Mouse (Mus musculus): ENCODE measurements around the gene Flot1.

Flot1 gene

GRCm38 (mm10) chr17:35810900-35811648 is 12.0 kb upstream of the Flot1 start:
- no peak for DNase-seq (ENCODE audit: low read depth)

DNA sequence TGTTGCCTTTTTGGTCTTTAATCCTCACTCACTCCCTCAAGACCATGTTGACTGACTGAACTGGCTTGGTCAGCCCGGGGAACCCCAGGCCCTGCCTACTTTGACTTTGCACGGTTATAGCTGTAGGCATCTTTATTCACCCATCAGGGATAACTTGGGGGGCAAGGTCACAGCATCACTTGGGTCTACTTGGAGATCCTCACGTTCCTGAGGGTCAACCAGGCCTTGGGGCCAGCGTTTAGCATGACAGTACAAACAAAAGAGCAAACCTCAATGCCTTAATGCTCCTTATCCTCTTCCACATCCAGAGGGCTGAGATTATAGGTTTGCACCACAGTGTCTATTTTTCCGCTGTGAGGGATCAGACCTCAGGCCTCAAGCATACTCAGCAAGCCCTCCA is 10.7 kb upstream of the Flot1 start:
- no peak for DNase-seq (ENCODE audit: low read depth)

- DNase-seq (ENCODE audit: low read depth) = no peak
These were observed 10.3 kb upstream of the Flot1 start for GRCm38 (mm10) chr17:35812736-35813135.

- DNase-seq (ENCODE audit: low read depth) = no peak
These were observed 9.8 kb upstream of the Flot1 start for GRCm38 (mm10) chr17:35813245-35813647.

- DNase-seq (ENCODE audit: low read depth) = no peak
These were observed 9.4 kb upstream of the Flot1 start for GRCm38 (mm10) chr17:35813653-35814052.

- DNase-seq (ENCODE audit: low read depth) = no peak
These were observed 8.4 kb upstream of the Flot1 start for GRCm38 (mm10) chr17:35814678-35815077.

DNA sequence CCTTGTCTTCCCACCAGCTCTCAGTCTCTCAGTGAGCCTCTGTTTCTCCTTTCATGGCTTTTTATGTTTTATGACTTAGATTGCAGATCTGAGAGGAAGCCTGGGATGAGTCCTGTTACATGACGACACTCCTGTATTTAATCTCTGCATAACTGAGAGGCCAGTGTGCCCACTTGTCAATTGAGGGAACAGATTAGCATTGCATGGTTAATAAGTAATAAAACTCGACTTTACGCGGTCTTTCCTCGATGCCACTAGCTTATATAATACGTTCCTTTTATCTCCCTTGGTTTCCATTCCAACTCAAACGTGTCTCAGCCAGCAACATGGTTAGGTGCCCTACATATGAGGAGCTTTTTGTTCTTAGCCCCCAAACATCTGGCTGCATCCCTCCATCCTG is 7.2 kb upstream of the Flot1 start:
- no peak for DNase-seq (ENCODE audit: low read depth)

- DNase-seq (ENCODE audit: low read depth) = no peak
These were observed 6.3 kb upstream of the Flot1 start for GRCm38 (mm10) chr17:35816686-35817085.

DNA sequence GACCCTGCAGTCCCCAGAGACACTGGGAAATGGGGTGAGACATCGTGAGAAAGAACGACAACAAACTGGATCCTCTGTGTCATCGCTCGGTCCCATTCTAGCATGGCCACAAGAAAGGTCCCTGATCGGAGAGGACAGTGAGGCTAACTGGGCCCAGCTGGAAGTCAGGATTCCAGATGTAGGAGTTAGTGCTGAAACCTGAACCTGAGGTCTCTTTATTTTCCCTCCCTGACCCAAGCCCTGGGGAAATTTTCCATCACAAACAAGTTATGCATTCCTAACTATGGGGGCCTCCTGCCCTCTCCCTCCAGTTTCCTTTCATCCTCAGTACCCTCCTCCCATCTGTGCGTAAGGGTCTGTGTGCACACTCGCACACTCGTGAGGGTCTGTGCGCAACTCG is 5.8 kb upstream of the Flot1 start:
- DNase-seq (ENCODE audit: low read depth) = no peak

DNA sequence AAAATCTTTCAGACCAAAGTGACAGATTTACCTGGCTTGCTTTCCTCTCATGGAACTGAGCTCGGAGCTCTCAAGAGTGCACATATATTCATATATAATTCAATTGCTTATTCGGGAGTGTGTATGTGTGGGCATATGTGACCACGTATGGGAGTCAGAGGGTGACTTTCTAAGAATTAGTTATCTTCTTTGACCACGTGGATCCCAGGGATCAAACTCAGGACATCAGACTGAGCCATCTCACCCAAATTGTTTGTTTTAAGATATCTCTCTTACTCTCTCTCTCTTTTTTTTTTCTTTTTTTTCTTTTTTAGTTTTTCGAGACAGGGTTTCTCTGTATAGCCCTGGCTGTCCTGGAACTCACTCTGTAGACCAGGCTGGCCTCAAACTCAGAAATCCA is 2.9 kb upstream of the Flot1 start:
- DNase-seq (ENCODE audit: low read depth) = no peak

- no peak for DNase-seq (ENCODE audit: low read depth)
These were observed 1.3 kb upstream of the Flot1 start, which contains the start of gene Ier3 for GRCm38 (mm10) chr17:35821439-35822430. Gene Ier3 (plus strand): TSS chr17:35821684.

DNA sequence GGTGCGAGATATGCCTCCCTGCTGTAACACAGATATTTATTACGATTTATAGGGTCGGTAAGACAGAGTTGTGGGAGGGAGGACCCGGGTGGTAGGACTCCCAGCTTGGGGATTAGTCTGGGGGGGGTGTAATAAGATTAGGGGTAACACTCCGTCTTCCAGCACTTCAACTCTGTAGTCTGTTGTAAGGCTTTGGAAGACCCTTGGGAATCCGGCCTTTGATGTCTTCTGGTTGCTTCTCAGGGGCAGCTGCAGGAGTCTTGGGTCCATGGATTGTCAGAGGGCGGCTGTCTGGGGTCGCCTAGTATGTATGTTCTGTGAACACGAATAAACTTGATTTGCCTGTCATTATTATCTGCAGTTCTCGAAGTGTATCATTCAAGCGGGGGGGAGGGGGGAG is 466 bp upstream of the Flot1 start:
- no peak for DNase-seq (ENCODE audit: low read depth)

DNA sequence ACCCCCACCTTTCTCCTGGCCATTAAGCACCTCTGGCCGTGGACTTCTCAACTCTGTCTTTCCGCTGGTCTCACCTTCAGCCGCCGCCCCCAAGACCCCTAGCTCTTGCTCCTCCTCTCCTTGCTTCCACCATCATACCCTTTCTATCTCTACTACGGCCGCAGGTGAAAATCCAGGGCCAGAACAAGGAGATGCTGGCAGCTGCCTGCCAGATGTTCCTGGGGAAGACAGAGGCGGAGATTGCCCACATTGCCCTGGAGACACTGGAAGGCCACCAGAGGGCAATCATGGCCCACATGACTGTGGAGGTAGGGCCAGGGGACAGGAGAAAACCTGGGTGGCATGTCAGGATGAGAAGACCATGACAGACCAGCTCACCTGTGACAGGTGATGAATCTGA is 1.4 kb downstream of the Flot1 start:
- DNase-seq (ENCODE audit: low read depth) = no peak

DNA sequence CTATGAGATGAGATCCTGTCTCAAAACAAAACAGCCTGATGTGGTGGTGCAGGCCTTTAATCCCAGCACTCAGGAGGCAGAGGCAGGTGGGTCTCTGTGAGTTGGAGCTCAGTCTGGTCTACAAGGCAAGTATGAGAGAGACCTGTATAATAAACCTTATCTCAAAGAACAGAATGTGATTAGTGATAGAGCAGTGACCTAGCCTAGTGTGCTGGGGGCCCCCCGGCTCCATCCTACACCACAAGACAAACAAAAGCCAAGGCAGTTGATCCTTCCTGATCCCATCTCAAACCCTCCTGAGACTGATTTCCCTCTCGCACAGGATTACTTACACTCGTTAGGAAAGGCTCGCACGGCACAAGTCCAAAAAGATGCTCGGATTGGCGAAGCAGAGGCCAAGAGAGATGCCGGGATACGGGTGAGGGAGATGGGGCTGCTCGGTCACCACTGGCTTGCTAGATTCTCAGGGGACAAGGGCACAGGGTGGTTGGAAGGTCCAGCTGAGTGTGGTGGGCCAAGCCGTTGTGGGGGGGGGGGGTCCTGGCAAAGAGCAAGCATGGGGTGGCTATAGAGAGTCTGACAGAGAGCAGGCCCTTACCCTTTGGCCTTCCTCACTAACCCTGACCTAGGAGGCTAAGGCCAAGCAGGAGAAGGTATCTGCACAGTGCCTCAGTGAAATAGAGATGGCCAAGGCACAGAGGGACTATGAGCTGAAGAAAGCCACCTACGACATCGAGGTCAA is 2.2 kb downstream of the Flot1 start:
- no peak for DNase-seq (ENCODE audit: low read depth)

- peak; percentile 81 for DNase-seq (ENCODE audit: low read depth)
These were observed 6.7 kb downstream of the Flot1 start for GRCm38 (mm10) chr17:35829737-35830136.

DNA sequence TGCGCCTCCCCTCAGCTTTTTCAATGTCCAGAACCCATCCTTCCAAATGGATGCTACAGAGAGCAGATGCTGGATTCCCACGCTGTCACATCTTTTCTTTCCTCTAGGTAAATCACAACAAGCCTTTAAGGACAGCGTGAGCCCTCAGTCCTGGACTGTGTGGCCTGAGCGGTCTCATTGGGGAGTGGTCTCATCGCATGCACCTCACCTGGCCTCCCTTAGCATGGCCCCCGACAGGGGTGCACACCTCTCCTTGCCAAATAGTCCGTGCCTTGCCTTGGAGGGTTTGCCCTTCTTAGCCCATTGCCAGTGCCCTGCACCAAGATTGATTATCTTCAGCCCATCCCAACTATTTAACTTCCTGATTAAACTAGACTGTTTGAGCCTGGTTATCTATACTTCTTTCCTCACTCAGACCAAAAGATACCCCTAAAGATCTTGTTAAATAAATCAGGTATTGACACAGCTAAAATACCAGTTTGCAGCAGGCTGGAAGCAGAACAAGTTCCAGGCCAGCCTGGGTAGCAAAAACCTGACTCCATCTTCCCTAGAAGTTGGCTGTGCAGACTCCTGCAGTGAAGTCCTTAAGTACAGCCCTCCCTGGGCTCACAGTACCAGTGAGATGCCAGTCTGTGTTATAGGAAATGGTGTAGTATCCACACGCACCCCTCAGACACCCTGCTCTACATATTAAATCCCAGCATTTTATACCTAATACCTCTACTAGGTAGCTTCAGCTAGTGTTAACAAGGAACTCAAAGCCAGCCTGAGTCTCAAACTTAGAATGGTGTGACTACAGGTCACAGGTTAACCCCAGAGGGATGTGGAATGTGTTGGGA is 9.6 kb downstream of the Flot1 start:
- DNase-seq (ENCODE audit: low read depth) = no peak

GRCm38 (mm10) chr17:35833239-35833751 is 10.3 kb downstream of the Flot1 start:
- no peak for DNase-seq (ENCODE audit: low read depth)

- no peak for DNase-seq (ENCODE audit: low read depth)
These were observed 10.9 kb downstream of the Flot1 start for GRCm38 (mm10) chr17:35833894-35834293.

- DNase-seq (ENCODE audit: low read depth) = no peak
These were observed 11.8 kb downstream of the Flot1 start for GRCm38 (mm10) chr17:35834696-35835422.

GRCm38 (mm10) chr17:35835424-35836140 is 12.6 kb downstream of the Flot1 start:
- no peak for DNase-seq (ENCODE audit: low read depth)

Data from c-Kit-positive CD71-negative TER-119-negative erythroid progenitor cells, embryonic 14.5 days (primary cell).